Mouse (Mus musculus): ENCODE measurements around the gene Gpr18. TPM values are rescaled to one million over a fixed set of nuclear protein-coding genes. Genes with fewer than 3 reads are reported as not detected.

Gene Gpr18
- polyA plus RNA-seq, 1 experiment from 2014 or later = 0.15 TPM

- no peak for ATAC-seq (ENCODE audit: insufficient number of reproducible peaks, low FRiP score, low TSS enrichment, low read depth)
- H3K9me3 ChIP-seq = no peaks in the 10 kb centered on the region
- no peak overlapping the region for H3K4me2 ChIP-seq
- peaks cover 4% of the 10 kb centered on the region; the same call in 1 of the 2 replicates for H3K4me1 ChIP-seq
- H3K36me3 ChIP-seq = peaks cover 21% of the 10 kb centered on the region
- no peak overlapping the region for H3K4me3 ChIP-seq
- no peak overlapping the region for H3K27ac ChIP-seq
- no peaks in the 10 kb centered on the region for H3K27me3 ChIP-seq
- WGBS = 78% methylated on average over 3 of the region's 3 CpGs
- no peak overlapping the region for H3K9ac ChIP-seq
Measured at GRCm38 (mm10) chr14:121918266-121918665, 2.7 kb upstream of the Gpr18 start.

- peaks cover 4% of the 10 kb centered on the region; the same call in 1 of the 2 replicates for H3K4me1 ChIP-seq
- H3K9me3 ChIP-seq = no peaks in the 10 kb centered on the region
- no peak overlapping the region for H3K9ac ChIP-seq
- H3K4me2 ChIP-seq = no peak overlapping the region
- H3K4me3 ChIP-seq = no peak overlapping the region
- ATAC-seq (ENCODE audit: insufficient number of reproducible peaks, low FRiP score, low TSS enrichment, low read depth) = no peak
- 85% methylated on average over 6 of the region's 6 CpGs for WGBS
- H3K27me3 ChIP-seq = no peaks in the 10 kb centered on the region
- peaks cover 31% of the 10 kb centered on the region for H3K36me3 ChIP-seq
- no peak overlapping the region for H3K27ac ChIP-seq
Measured at GRCm38 (mm10) chr14:121916311-121917094, 922 bp upstream of the Gpr18 start.

- Histone ChIP-seq H3K27ac (no peak overlapping the region), H3K36me3 (peaks cover 35% of the 10 kb centered on the region), H3K4me2 (no peak overlapping the region), H3K4me3 (no peak overlapping the region), H3K4me1 (no peaks in the 10 kb centered on the region), H3K9me3 (no peaks in the 10 kb centered on the region), H3K27me3 (no peaks in the 10 kb centered on the region), H3K9ac (no peak overlapping the region)
- 77% methylated on average over 5 of the region's 5 CpGs for WGBS
- no peak for ATAC-seq (ENCODE audit: insufficient number of reproducible peaks, low FRiP score, low TSS enrichment, low read depth)
Measured at GRCm38 (mm10) chr14:121915143-121915542, 438 bp downstream of the Gpr18 start.

GRCm38 (mm10) chr14:121912501-121912900, 3.1 kb downstream of the Gpr18 start:
- no peak overlapping the region for H3K4me3 ChIP-seq
- no peak overlapping the region for H3K4me2 ChIP-seq
- H3K36me3 ChIP-seq = peaks cover 46% of the 10 kb centered on the region
- no peaks in the 10 kb centered on the region for H3K9me3 ChIP-seq
- H3K4me1 ChIP-seq = no peaks in the 10 kb centered on the region
- H3K27me3 ChIP-seq = no peaks in the 10 kb centered on the region
- no peak overlapping the region for H3K9ac ChIP-seq
- ATAC-seq (ENCODE audit: insufficient number of reproducible peaks, low FRiP score, low TSS enrichment, low read depth) = no peak
- H3K27ac ChIP-seq = no peak overlapping the region
- WGBS = 88% methylated on average over 7 of the region's 7 CpGs

- no peak for ATAC-seq (ENCODE audit: insufficient number of reproducible peaks, low FRiP score, low TSS enrichment, low read depth)
- Histone ChIP-seq H3K9me3 (no peaks in the 10 kb centered on the region), H3K4me3 (no peak overlapping the region), H3K9ac (no peak overlapping the region), H3K27ac (no peak overlapping the region), H3K27me3 (no peaks in the 10 kb centered on the region), H3K36me3 (peaks cover 54% of the 10 kb centered on the region), H3K4me1 (no peaks in the 10 kb centered on the region), H3K4me2 (no peak overlapping the region)
- WGBS = 87% methylated on average over 6 of the region's 6 CpGs
Measured at GRCm38 (mm10) chr14:121909868-121910267, 5.7 kb downstream of the Gpr18 start.

GRCm38 (mm10) chr14:121906992-121907681, 8.4 kb downstream of the Gpr18 start:
- ATAC-seq (ENCODE audit: insufficient number of reproducible peaks, low FRiP score, low TSS enrichment, low read depth) = no peak
- Histone ChIP-seq H3K4me1 (0 out of 2 replicates have a peak, but pooled peaks cover 3% of the 10 kb centered on the region), H3K9me3 (no peaks in the 10 kb centered on the region), H3K4me2 (no peak overlapping the region), H3K27ac (no peak overlapping the region), H3K36me3 (peaks cover 50% of the 10 kb centered on the region), H3K27me3 (no peaks in the 10 kb centered on the region), H3K9ac (no peak overlapping the region), H3K4me3 (no peak overlapping the region)
- WGBS = 87% methylated on average over 11 of the region's 11 CpGs

- H3K9me3 ChIP-seq = no peaks in the 10 kb centered on the region
- 0 out of 2 replicates have a peak, but pooled peaks cover 3% of the 10 kb centered on the region for H3K4me1 ChIP-seq
- H3K4me2 ChIP-seq = no peak overlapping the region
- ATAC-seq (ENCODE audit: insufficient number of reproducible peaks, low FRiP score, low TSS enrichment, low read depth) = no peak
- H3K9ac ChIP-seq = no peak overlapping the region
- no peak overlapping the region for H3K4me3 ChIP-seq
- 61% methylated on average over 8 of the region's 8 CpGs for WGBS
- peaks cover 43% of the 10 kb centered on the region for H3K36me3 ChIP-seq
- H3K27ac ChIP-seq = no peak overlapping the region
- no peaks in the 10 kb centered on the region for H3K27me3 ChIP-seq
Measured at GRCm38 (mm10) chr14:121906341-121906991, 9.1 kb downstream of the Gpr18 start.

- Histone ChIP-seq H3K4me1 (0 out of 2 replicates have a peak, but pooled peaks cover 3% of the 10 kb centered on the region), H3K4me3 (no peak overlapping the region), H3K27ac (no peak overlapping the region), H3K9ac (no peak overlapping the region), H3K9me3 (no peaks in the 10 kb centered on the region), H3K36me3 (peaks cover 36% of the 10 kb centered on the region), H3K27me3 (no peaks in the 10 kb centered on the region), H3K4me2 (no peak overlapping the region)
- WGBS = 18% methylated on average over 3 of the region's 3 CpGs
- no peak for ATAC-seq (ENCODE audit: insufficient number of reproducible peaks, low FRiP score, low TSS enrichment, low read depth)
Measured at GRCm38 (mm10) chr14:121904754-121905153, 10.8 kb downstream of the Gpr18 start.

GRCm38 (mm10) chr14:121903381-121903876, 12.2 kb downstream of the Gpr18 start:
- Histone ChIP-seq H3K27me3 (no peaks in the 10 kb centered on the region), H3K9me3 (no peaks in the 10 kb centered on the region), H3K27ac (no peak overlapping the region), H3K4me3 (no peak overlapping the region), H3K36me3 (peaks cover 26% of the 10 kb centered on the region), H3K9ac (no peak overlapping the region), H3K4me1 (peaks cover 8% of the 10 kb centered on the region; the same call in 1 of the 2 replicates), H3K4me2 (no peak overlapping the region)
- WGBS = 83% methylated on average over 7 of the region's 7 CpGs
- ATAC-seq (ENCODE audit: insufficient number of reproducible peaks, low FRiP score, low TSS enrichment, low read depth) = no peak

- Histone ChIP-seq H3K27ac (no peak overlapping the region), H3K4me3 (no peak overlapping the region), H3K4me1 (peaks cover 8% of the 10 kb centered on the region; the same call in 1 of the 2 replicates), H3K36me3 (peaks cover 13% of the 10 kb centered on the region; the same call in 1 of the 2 replicates), H3K9me3 (no peaks in the 10 kb centered on the region), H3K9ac (no peak overlapping the region), H3K27me3 (no peaks in the 10 kb centered on the region), H3K4me2 (no peak overlapping the region)
- no peak for ATAC-seq (ENCODE audit: insufficient number of reproducible peaks, low FRiP score, low TSS enrichment, low read depth)
- WGBS = 89% methylated on average over 6 of the region's 6 CpGs
Measured at GRCm38 (mm10) chr14:121901511-121901910, 14.1 kb downstream of the Gpr18 start.

GRCm38 (mm10) chr14:121899071-121899470, 16.5 kb downstream of the Gpr18 start:
- 69% methylated on average over 3 of the region's 3 CpGs for WGBS
- ATAC-seq (ENCODE audit: insufficient number of reproducible peaks, low FRiP score, low TSS enrichment, low read depth) = no peak

More at GRCm38 (mm10) chr14:121899071-121899470, 16.5 kb downstream of the Gpr18 start:
- no peaks in the 10 kb centered on the region for H3K36me3 ChIP-seq
- no peaks in the 10 kb centered on the region for H3K9me3 ChIP-seq
- H3K4me2 ChIP-seq = no peak overlapping the region
- H3K4me1 ChIP-seq = peaks cover 17% of the 10 kb centered on the region; the same call in 1 of the 2 replicates
- no peaks in the 10 kb centered on the region for H3K27me3 ChIP-seq
- no peak overlapping the region for H3K4me3 ChIP-seq
- H3K27ac ChIP-seq = no peak overlapping the region
- no peak overlapping the region for H3K9ac ChIP-seq
